17 mouse cellular contexts compared by ENCODE assay signal in the genomic region with DNA sequence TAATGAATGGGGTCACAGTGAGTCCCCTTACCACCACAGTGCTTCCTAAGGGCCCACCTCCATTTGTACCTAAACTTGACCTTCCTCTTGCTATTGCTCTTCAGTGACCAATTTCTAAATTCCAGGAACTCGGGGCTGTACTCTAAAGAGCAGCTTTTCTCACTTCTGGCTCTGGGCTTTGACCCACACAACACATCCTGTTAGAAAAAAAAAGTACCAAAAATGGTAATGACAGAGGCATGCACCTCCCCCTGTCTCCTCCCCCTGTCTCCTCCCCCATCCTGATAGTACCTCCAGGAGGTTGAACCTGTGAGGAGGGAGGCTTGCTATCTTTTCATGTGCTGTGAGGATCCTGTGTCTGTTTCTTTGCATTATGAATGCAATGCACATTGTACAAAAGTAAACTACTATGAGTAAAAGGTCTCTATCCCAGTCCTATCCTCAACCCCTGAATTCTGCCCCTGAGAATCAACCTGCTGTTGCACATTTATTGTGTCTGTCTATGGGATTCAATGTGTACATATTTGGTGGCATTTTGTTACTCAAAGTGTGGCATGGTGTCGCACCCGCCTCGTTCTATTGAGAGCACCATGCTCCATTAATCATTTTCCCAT.
DNase-seq lines count a peak whose midpoint lies in the region; ATAC-seq and TF ChIP-seq lines count a peak whose summit lies in the region.
"Had no signal": no experiment of that assay in that cellular context is flagged by ENCODE, and none has a peak within 500 bp of the region (broad histone marks: within the 10 kb centered on the region; RNA-seq: fewer than 3 reads in every experiment).

No protein-coding gene starts in this region.

- H3K9me3 ChIP-seq in MEL (replicated peaks; ENCODE audit: insufficient read depth, low read length): no peaks in the 10 kb centered on the region
- H3K9me3 ChIP-seq: embryonic facial prominence, embryonic 13.5 days; kidney, embryonic 15.5 days; liver, embryonic 13.5 days; neural tube, embryonic 13.5 days had no signal

- no peak overlapping the region for H3K4me3 ChIP-seq in MEL (ENCODE audit: control insufficient read depth in 1 of 2, insufficient read depth in 1 of 2, low read depth in 2 of 2, low read length in 2 of 2)
- no peak overlapping the region for H3K4me3 ChIP-seq in gastrocnemius, adult 2 months
- H3K4me3 ChIP-seq: embryonic facial prominence, embryonic 13.5 days; heart, adult 2 months; kidney, embryonic 15.5 days; liver, embryonic 13.5 days; neural tube, embryonic 13.5 days had no signal

- H3K4me1 ChIP-seq in MEL (ENCODE audit: control insufficient read depth in 1 of 2, insufficient read depth in 2 of 2, low read length in 2 of 2): no peaks in the 10 kb centered on the region
- H3K4me1 ChIP-seq: embryonic facial prominence, embryonic 13.5 days; liver, embryonic 13.5 days; neural tube, embryonic 13.5 days had no signal

- no peak for TF ChIP-seq RAD21 in MEL (IDR thresholded peaks at IDR 0.05; ENCODE audit: low read depth, low read length)

- H3K79me2 ChIP-seq in MEL (ENCODE audit: control insufficient read depth, insufficient read depth, low read length, poor library complexity): no peaks in the 10 kb centered on the region

- intact Hi-C loops in gastrocnemius, adult 2 months (cut with DNase I): no loop called here

- TF ChIP-seq POLR2A in MEL (IDR thresholded peaks at IDR 0.05; ENCODE audit: control insufficient read depth in 1 of 2, insufficient read depth in 1 of 2, low read depth in 1 of 2, low read length in 2 of 2, poor library complexity in 1 of 2): no peak

- no peaks in the 10 kb centered on the region for H3K36me3 ChIP-seq in MEL (ENCODE audit: control insufficient read depth in 1 of 2, insufficient read depth in 2 of 2, low read length in 2 of 2)
- H3K36me3 ChIP-seq: embryonic facial prominence, embryonic 13.5 days; kidney, embryonic 15.5 days; liver, embryonic 13.5 days; neural tube, embryonic 13.5 days had no signal

- H3K27ac ChIP-seq in MEL (ENCODE audit: control insufficient read depth, low read depth, low read length): no peak overlapping the region
- H3K27ac ChIP-seq in gastrocnemius, adult 2 months: no peak overlapping the region
- H3K27ac ChIP-seq: embryonic facial prominence, embryonic 13.5 days; heart, adult 2 months; kidney, embryonic 15.5 days; liver, embryonic 13.5 days; neural tube, embryonic 13.5 days had no signal

- no peak for TF ChIP-seq CTCF in MEL (IDR thresholded peaks at IDR 0.05 in 2 of 3, conservative IDR thresholded peaks at IDR 0.05 in 1 of 3; ENCODE audit: control insufficient read depth in 1 of 3, insufficient read depth in 1 of 3, low read depth in 2 of 3, low read length in 3 of 3, poor library complexity in 1 of 3, severe bottlenecking in 1 of 3)
- no peak for TF ChIP-seq CTCF in gastrocnemius, adult 2 months (IDR thresholded peaks at IDR 0.05)

- H3K27me3 ChIP-seq in MEL (ENCODE audit: control insufficient read depth in 1 of 2, insufficient read depth in 2 of 2, low read length in 2 of 2): no peaks in the 10 kb centered on the region; a peak in 1 of 4 replicates
- H3K27me3 ChIP-seq: embryonic facial prominence, embryonic 13.5 days; kidney, embryonic 15.5 days; liver, embryonic 13.5 days; neural tube, embryonic 13.5 days had no signal

- H3K9ac ChIP-seq in MEL (ENCODE audit: control insufficient read depth, low read depth, low read length, poor library complexity, severe bottlenecking): no peak overlapping the region
- H3K9ac ChIP-seq: embryonic facial prominence, embryonic 13.5 days; kidney, embryonic 15.5 days; liver, embryonic 13.5 days; neural tube, embryonic 13.5 days had no signal

- peak; percentile 3 for DNase-seq in lung, postnatal 25 days (ENCODE audit: low spot score)
- DNase-seq in lung, postnatal 14 days: no peak
- DNase-seq in MEL (ENCODE audit: low read depth, low spot score) (peak; percentile 8), MN1 (ENCODE audit: low spot score) (no peak)
- peak; percentile 59 for DNase-seq in thymus, postnatal 25 days
- no peak for DNase-seq in gastrocnemius, adult 2 months
- no peak for DNase-seq in cerebellum, postnatal 25 days
- DNase-seq: cerebellum, adult 11-12 months; heart, adult 2 months; heart, postnatal 36 days; liver, embryonic 13.5 days; right cerebral cortex, adult 18-20 months had no signal

- peak; percentile 57; the same call in 1 of the 2 replicates for ATAC-seq in megakaryocyte-erythroid progenitor cell, adult 5-6 weeks (replicated peaks; ENCODE audit: low FRiP score, low TSS enrichment, poor library complexity, severe bottlenecking)
- ATAC-seq: midbrain, embryonic 16.5 days had no signal

- TF ChIP-seq EP300 in MEL (IDR thresholded peaks at IDR 0.05; ENCODE audit: low read depth in 1 of 2, low read length in 2 of 2): no peak

TF ChIP-seq in MEL, 35 proteins besides CTCF, POLR2A, EP300 and RAD21:
- no peak for TF ChIP-seq MAZ (IDR thresholded peaks at IDR 0.05; ENCODE audit: low read depth, low read length)
- peak; percentile 7; the same call in 1 of the 2 replicates for TF ChIP-seq ZNF384 (IDR thresholded peaks at IDR 0.05; ENCODE audit: low read depth, low read length)

Comparison
In these comparisons a context has a peak if more than half of its experiments do, and no peak if none do; other contexts are left out.
1. DNase-seq: peak in lung, postnatal 25 days (single experiment), MEL (single experiment) and thymus, postnatal 25 days (single experiment); none in lung, postnatal 14 days (single experiment), gastrocnemius, adult 2 months (single experiment), MN1 (single experiment) and cerebellum, postnatal 25 days (0 of 2).